Mouse (Mus musculus) forebrain, embryonic 16.5 days (tissue): Measurements from ENCODE around the gene Klhl35. TPM values are rescaled to one million over a fixed set of nuclear protein-coding genes. Genes with fewer than 3 reads are reported as not detected.

Experiments
- ATAC-seq: fragments of 200-750 bp; cut with Nextera tagmentation; 2 replicates; pipeline ENCODE4 v1.8.0; 2017; ENCODE audit warnings: mild to moderate bottlenecking, moderate library complexity
- H3K27ac ChIP-seq: fragments of 300-500 bp; sonication (generic); 2 replicates; pipeline ENCODE4 v1.5.1; 2014; ENCODE audit warnings: low read length, control low read depth
- H3K27me3 ChIP-seq: fragments of 300-500 bp; sonication (generic); replicated peaks from 2 replicates; pipeline ENCODE4 v1.6.1; 2014; ENCODE audit warnings: low read length; ENCODE audit not compliant: control insufficient read depth, insufficient read depth
- H3K36me3 ChIP-seq: fragments of 300-500 bp; sonication (generic); 2 replicates; pipeline ENCODE4 v1.6.1; 2014; ENCODE audit not compliant: control insufficient read depth, insufficient read depth
- H3K4me1 ChIP-seq: fragments of 300-500 bp; sonication (generic); replicated peaks from 2 replicates; pipeline ENCODE4 v1.6.1; 2014; ENCODE audit warnings: low read length; ENCODE audit not compliant: control insufficient read depth, insufficient read depth
- H3K4me2 ChIP-seq: fragments of 300-500 bp; sonication (generic); 2 replicates; pipeline ENCODE4 v1.6.1; 2014; ENCODE audit warnings: mild to moderate bottlenecking, low read length, control low read depth
- H3K4me3 ChIP-seq: fragments of 300-500 bp; sonication (generic); replicated peaks from 2 replicates; pipeline ENCODE4 v1.5.1; 2014; ENCODE audit warnings: mild to moderate bottlenecking, low read length, control low read depth
- H3K9ac ChIP-seq: fragments of 300-500 bp; sonication (generic); replicated peaks from 2 replicates; pipeline ENCODE4 v1.6.1; 2014; ENCODE audit warnings: low read depth, low read length, control low read depth
- H3K9me3 ChIP-seq: fragments of 300-500 bp; sonication (generic); 2 replicates; pipeline ENCODE4 v1.6.1; 2016; ENCODE audit warnings: low read length; ENCODE audit not compliant: control insufficient read depth
- WGBS: fragments of 180-500 bp; shearing (Covaris S2); extraction: QIAGEN DNeasy Blood & Tissue Kit; methylation state at CpG from one replicate; pipeline ENCODE4 v1.1.7; 2014; 5-methylcytosine and 5-hydroxymethylcytosine counted together
- polyA plus RNA-seq: library from polyadenylated mRNA; unstranded; fragments of >200 nt; fragmentation: Nextera tagmentation; extraction: Ambion mirVana; gene quantifications from 2 replicates; pipeline ENCODE4 v1.2.1, GENCODE M21; 2015

The Klhl35 gene
- polyA plus RNA-seq, 1 experiment from 2014 or later = 3.8 TPM

DNA sequence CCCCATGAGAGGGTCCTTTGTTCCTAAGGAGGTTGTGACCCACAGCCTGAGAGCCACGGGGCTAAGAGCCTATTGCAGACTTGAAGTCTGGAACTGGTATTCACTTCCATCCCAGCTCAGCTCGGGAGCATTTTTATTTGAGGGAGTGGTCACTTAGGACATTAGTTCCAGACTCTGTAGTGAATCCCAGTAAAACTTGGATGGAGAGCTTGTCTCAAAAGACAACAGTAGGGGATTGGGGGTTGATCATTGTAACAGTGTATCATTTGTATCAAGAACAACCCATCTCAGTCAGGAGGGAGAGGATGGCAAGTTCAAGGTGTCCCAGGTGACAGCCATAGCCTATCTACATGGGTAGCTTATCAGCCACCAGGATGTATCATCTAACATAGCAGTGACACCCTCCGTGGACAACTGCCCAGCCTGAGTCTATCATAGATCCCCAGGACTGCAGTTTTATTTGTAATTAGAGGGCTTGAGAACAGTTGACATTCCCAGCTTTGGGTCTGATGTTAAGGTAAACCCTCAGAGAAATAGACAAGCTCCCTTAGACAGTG is 10.8 kb downstream of the Klhl35 start:
- Histone ChIP-seq H3K4me2 (no peak overlapping the region), H3K4me1 (peaks cover 18% of the 10 kb centered on the region), H3K27ac (no peak overlapping the region), H3K36me3 (peaks cover 42% of the 10 kb centered on the region), H3K9ac (no peak overlapping the region), H3K27me3 (no peaks in the 10 kb centered on the region), H3K9me3 (no peaks in the 10 kb centered on the region), H3K4me3 (no peak overlapping the region)
- no peak for ATAC-seq
- WGBS = 58% methylated on average over 3 of the region's 3 CpGs

DNA sequence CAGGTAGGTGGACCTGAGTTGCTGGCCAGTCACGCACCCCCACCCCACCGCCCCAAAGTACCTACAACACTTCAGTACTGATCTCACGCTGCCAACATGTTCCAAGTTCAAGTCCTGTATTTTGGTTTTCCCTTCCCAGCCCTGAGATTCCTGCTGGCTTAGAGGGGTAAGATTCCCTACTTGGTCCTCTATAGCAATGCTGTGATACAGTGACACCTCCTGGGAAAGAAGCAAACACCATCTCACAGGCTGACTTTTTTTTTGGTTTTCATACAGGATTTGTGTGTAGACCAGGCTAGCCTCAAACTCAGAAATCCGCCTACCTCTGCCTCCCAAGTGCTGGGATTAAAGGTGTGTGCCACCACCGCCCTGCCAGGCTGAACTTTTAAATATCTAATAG is 11.4 kb downstream of the Klhl35 start:
- peaks cover 42% of the 10 kb centered on the region for H3K36me3 ChIP-seq
- ATAC-seq = no peak
- WGBS = 88% methylated on average over 5 of the region's 5 CpGs

DNA sequence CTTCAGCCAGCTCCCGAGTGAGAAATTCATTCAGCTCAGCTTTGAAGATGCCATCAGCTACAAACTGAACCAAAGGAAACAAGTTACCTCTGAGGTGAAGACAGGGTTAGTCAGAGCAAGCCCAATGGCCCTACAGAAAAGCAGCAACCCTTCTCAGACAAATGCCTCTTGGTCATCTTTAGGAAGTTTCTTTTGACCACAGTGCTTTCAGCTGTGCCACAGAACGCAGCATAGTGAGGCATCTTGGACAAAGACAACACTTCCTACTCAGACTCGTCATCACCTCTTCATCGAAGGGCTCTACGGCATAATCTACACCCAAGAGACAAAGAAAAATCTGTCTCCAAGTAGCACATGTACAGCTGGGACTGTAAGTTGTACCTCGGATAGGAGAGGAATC is 16.8 kb downstream of the Klhl35 start:
- WGBS = 5% methylated on average over 6 of the region's 6 CpGs
- H3K4me3 ChIP-seq = peak overlapping the region; percentile 95
- H3K9ac ChIP-seq = peak overlapping the region; percentile 87
- no peaks in the 10 kb centered on the region for H3K9me3 ChIP-seq
- peak overlapping the region; percentile 76 for H3K27ac ChIP-seq
- ATAC-seq = no peak
- H3K4me2 ChIP-seq = peak overlapping the region; percentile 74
- peaks cover 35% of the 10 kb centered on the region for H3K4me1 ChIP-seq
- H3K36me3 ChIP-seq = peaks cover 36% of the 10 kb centered on the region
- H3K27me3 ChIP-seq = peaks cover 5% of the 10 kb centered on the region

More for the DNA sequence above, 11.4 kb downstream of the Klhl35 start:
- no peak overlapping the region for H3K4me3 ChIP-seq
- H3K4me2 ChIP-seq = no peak overlapping the region
- H3K4me1 ChIP-seq = peaks cover 24% of the 10 kb centered on the region
- no peaks in the 10 kb centered on the region for H3K9me3 ChIP-seq
- H3K27ac ChIP-seq = no peak overlapping the region
- H3K27me3 ChIP-seq = no peaks in the 10 kb centered on the region
- H3K9ac ChIP-seq = no peak overlapping the region

DNA sequence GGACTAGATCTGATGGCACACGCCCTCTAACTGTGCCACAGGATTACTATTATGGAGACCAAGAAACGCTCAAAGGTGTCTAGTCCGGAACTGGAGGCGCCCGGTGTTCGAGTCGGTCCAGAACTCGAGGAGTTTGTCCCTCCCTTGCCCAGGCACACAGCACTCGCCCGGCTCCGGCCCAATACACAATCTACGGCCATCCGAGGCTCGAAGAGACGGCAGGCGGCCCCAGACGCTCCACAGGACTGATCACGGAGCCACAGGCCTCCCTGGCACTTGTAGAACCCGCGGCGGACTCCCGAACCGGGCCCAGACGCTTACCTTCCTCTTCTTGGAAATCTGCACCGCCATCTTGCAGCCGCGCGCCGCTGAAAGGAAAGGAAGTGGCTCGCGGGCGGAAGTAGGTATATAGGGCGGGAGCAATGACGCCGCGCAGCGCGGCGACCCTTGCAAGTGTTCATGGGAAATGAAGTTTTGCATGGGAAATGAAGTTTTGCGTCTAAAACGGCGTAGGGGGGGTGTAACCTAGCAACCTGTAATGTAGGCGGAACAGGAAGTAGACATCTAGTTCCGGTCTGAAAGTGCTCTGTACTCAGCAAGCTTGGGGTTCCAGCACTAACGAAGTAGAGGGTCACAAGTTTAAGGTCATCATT is 17.6 kb downstream of the Klhl35 start, which contains the start of gene Rps3:
Rps3 (minus strand) TSS at position 468 of the 653 bp plus-strand sequence.
- Histone ChIP-seq H3K4me2 (peak within 1 kb of the TSS; percentile 74), H3K9me3 (no peaks in the 10 kb centered on the region), H3K4me1 (peaks cover 35% of the 10 kb centered on the region), H3K27ac (peak within 1 kb of the TSS; percentile 76), H3K4me3 (peak within 1 kb of the TSS; percentile 95), H3K27me3 (peaks cover 5% of the 10 kb centered on the region), H3K9ac (peak within 1 kb of the TSS; percentile 87), H3K36me3 (peaks cover 28% of the 10 kb centered on the region)
- peak; percentile 97 for ATAC-seq
- WGBS = under 1% methylated on average over 45 of the region's 45 CpGs

DNA sequence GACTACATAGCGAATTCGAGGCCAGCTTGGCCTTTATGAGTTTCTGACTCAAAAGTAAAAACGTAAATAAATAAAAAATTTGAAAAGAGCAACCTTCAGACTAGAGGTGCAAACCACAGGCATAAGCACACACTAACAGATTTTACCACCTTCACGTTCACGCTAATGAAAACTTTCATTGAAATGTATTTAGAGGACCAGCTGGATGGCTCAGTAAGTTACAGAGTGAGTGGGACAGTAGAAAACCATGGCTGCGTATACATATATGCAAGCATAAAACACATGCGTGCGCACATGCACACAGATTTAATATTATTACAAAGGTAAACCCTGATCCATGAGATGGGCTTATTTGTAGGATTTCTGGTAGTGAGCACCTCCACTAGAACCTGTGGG is 18.1 kb downstream of the Klhl35 start:
- H3K36me3 ChIP-seq = peaks cover 25% of the 10 kb centered on the region
- ATAC-seq = peak; percentile 19
- 0 out of 2 replicates have a peak overlapping the region, but pooled peaks have one; percentile 9 for H3K27ac ChIP-seq
- peak overlapping the region; percentile 95 for H3K4me3 ChIP-seq
- no peaks in the 10 kb centered on the region for H3K9me3 ChIP-seq
- peak overlapping the region; percentile 69 for H3K4me2 ChIP-seq
- H3K4me1 ChIP-seq = peaks cover 35% of the 10 kb centered on the region
- H3K27me3 ChIP-seq = peaks cover 5% of the 10 kb centered on the region
- H3K9ac ChIP-seq = no peak overlapping the region
- 47% methylated on average over 8 of the region's 8 CpGs for WGBS

DNA sequence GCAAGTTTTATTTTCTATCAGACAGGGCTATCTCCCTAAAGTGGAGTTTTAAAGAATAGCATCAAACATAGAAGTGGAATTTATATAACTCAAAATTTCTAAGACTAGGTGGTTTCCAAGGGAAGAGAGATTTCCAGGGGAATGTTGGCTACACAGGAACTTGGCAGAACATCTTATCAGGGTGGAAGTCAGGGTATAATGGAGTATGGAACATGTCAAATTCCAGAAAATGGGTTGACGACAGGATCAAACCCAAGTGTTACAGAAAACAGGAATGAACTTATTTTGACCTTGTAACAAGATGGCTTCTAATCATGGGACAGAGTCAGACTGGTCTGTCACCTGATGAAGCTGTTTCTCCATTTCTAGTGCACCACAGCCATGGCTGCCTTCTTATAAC is 18.9 kb downstream of the Klhl35 start:
- 91% methylated on average over 1 of the region's 1 CpGs for WGBS
- no peak for ATAC-seq
- no peak overlapping the region for H3K4me2 ChIP-seq

DNA sequence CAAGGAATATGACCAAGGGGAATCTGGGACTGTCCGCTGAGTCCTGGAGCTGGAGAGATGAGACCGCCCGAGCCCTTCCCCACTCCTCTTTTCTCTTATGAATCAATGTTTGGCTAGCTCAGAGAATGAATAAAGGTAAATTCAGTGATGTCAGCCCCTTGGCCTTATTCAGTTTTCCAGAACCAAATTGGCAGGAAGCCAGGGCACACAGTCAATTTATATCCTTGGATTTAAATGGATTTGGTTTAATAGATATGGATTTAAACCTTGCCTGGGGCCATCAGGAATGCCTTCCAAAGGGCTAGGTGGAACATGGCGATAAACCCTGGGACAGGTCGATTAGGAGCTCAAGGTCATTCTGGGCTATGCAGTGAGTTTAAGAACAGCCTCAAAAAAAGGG is 23.9 kb downstream of the Klhl35 start:
- Histone ChIP-seq H3K4me3 (no peak overlapping the region), H3K9ac (no peak overlapping the region), H3K4me2 (no peak overlapping the region), H3K27me3 (peaks cover 5% of the 10 kb centered on the region), H3K27ac (no peak overlapping the region), H3K9me3 (peaks cover 5% of the 10 kb centered on the region; the same call in 1 of the 2 replicates), H3K4me1 (no peaks in the 10 kb centered on the region), H3K36me3 (no peaks in the 10 kb centered on the region)
- 61% methylated on average over 5 of the region's 5 CpGs for WGBS
- no peak for ATAC-seq

More for the DNA sequence above, 18.9 kb downstream of the Klhl35 start:
- Histone ChIP-seq H3K4me3 (no peak overlapping the region), H3K9me3 (no peaks in the 10 kb centered on the region), H3K4me1 (peaks cover 35% of the 10 kb centered on the region), H3K9ac (no peak overlapping the region), H3K36me3 (peaks cover 18% of the 10 kb centered on the region), H3K27me3 (peaks cover 5% of the 10 kb centered on the region), H3K27ac (no peak overlapping the region)

DNA sequence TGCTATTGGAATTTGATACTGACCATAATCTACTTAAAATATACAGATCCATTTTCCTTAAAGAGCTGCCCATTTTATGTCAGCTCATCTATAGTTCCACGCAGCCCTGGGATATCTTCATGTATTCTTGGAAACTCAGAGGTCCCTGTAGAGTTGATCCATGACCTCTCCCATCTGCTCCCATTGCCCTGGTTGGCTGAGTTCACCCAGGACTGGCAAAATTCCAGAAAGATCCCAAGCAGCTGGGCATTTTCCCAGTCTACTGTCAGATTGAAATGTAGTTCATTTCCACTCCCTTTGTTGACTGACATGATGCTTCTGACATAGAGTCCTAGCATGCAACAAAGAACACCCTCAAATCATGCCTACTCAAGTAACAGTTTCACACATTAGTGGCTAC is 33.3 kb downstream of the Klhl35 start:
- no peaks in the 10 kb centered on the region for H3K4me1 ChIP-seq

DNA sequence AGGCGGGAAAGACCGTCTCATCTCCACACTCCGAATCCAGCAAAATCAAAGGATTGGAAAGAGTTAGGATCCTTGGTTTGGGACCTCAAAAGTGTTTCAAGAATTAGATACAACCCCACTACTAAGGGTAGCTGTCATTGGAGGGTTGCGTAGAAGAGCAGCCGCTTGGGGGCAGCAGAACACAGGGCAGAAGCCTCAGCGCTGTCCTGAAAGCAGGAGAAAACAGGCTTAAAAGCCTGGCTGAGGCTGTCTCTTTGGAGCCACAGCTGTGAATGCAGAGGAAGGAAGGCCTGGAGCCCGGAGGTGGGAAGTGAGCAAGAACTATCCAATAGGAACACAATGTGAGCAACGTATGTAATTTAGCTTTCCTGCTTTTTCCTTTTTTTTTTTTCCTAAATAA is 34.4 kb downstream of the Klhl35 start:
- Histone ChIP-seq H3K36me3 (no peaks in the 10 kb centered on the region), H3K4me2 (no peak overlapping the region), H3K27ac (no peak overlapping the region), H3K9ac (no peak overlapping the region), H3K4me1 (no peaks in the 10 kb centered on the region), H3K27me3 (no peaks in the 10 kb centered on the region), H3K9me3 (no peaks in the 10 kb centered on the region), H3K4me3 (no peak overlapping the region)
- peak; percentile 88 for ATAC-seq
- WGBS = 4% methylated on average over 8 of the region's 8 CpGs

More for the DNA sequence above, 33.3 kb downstream of the Klhl35 start:
- Histone ChIP-seq H3K27ac (no peak overlapping the region), H3K9me3 (no peaks in the 10 kb centered on the region), H3K9ac (no peak overlapping the region), H3K4me3 (no peak overlapping the region), H3K36me3 (no peaks in the 10 kb centered on the region), H3K4me2 (no peak overlapping the region), H3K27me3 (no peaks in the 10 kb centered on the region)
- WGBS = 67% methylated on average over 1 of the region's 1 CpGs
- ATAC-seq = no peak
